Mouse (Mus musculus) spleen, postnatal 36 days (tissue): ENCODE results near the gene Ppp4c.
"Not testable (repeated sequence)": the region's sequence is repeated elsewhere in the genome, so short reads cannot be mapped to it uniquely, and the experiment has no call there.

Experiments
- DNase-seq, 2 experiments: peaks; one replicate each; pipeline ENCODE4 v3.0.0; 2022; ENCODE audit warnings: low spot score in 2 of 2, mixed read lengths in 1 of 2

Ppp4c gene

DNA sequence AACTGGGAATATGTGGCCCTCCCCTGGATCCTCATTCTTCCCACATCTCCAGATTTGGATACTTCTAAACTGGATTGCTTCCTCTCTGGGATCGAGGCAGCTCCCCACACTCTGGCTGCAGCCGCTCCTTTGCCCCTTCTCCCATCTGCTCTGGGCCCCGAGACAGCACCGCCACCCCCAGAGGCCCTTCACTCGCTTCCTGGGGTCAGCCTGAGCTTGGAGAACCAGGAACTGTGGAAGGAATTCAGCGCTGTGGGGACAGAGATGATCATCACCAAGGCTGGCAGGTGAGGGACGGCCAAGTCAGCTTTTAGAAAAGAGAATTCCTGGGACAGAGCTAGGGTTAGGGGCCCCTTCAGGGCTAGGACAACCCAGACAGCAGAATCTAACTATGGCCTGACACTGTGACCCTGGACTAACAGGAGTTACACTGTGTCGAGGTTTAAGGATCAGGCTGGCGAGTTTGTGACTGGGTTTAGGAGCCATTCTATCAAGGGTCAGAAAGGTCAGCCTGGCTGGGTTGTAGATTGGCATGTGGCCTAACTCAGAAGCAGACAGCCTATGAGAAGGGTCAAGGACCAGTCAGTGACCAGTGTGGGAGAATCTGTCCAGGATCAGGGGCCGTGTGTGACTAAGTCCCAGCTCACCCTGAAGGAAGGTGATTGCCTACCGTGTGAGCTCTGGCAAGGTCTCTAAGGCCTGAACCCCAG is 10.5 kb downstream of the Ppp4c start:
- DNase-seq: no peak

DNA sequence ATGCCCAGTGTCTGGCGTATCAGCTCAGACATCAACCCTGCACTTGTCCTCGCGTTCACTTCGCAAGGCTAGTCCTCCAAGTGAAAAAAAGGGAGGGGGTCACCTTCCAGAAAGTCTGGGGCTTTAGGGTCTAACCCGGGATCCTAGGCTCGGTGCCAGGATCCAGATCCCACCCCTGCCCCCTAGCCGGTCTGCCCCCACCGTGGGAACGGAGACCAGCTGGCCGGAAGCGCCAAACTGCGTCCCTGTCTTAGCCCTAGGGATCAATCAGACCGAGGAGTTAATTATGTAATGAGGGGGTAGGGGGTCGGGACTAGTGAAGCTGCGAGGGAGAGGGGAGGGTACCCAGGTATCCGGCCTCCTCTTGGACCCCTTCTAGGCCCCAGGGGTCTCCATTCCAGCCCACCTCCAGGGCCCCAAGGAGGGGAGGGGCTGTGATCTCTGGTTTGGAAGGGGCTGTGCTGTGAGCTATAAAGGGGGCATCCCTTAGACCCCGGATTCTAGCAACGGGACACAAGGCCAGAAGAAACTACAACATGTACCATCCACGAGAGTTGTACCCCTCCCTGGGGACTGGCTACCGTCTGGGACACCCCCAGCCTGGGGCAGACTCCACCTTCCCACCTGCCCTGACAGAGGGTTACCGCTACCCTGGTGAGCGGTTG is 11.2 kb downstream of the Ppp4c start, which contains the start of gene Tbx6:
TSS of gene Tbx6 (plus strand) at position 513 of the 665 bp plus-strand sequence.
- no peak for DNase-seq

DNA sequence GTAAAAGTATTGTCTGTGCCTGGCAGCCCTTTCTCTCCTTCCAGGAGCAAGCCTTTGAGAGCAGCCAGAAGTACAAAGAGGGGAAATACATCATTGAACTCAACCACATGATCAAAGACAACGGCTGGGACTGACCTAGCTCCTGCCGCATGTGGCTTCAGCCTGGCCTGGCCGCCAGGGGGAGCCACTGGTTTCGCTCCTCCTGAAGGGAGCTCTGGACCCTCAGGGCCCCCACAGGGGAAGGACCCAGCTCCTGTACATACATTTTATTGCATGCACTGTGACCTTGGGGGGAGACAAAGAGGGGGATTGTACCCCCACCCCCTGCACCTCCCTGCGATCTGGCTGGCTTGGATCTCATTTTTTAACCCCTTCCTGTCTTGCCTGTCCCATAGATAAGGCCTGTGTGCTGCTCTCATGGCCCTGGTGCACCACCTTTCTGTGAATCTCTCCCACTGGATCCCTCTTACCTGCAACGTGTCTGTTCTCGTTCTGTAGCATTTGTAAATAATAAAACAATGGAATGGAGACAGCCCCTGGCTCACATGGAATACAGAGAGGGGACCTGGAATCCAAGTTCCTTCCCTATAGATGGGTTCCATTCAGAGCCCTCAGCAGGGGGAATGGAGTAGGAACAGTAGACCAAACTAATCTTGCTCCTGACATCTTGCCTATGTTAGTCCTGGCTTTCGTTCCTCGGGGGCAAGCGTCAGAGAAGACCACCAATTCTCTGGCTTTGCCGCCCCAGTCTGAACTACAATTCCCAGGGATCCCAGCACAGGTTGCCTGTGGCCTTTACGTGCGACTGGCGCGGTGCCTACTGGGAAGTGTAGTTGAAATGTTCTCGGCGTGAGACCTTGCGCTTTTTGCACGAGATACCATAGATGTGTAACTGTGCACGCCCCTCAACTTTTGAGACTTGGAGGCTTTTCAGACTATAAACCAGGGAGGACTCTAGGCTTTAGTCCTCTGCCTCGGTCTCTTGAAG is 12.0 kb downstream of the Ppp4c start:
- DNase-seq: peak; percentile 79 to 84

DNA sequence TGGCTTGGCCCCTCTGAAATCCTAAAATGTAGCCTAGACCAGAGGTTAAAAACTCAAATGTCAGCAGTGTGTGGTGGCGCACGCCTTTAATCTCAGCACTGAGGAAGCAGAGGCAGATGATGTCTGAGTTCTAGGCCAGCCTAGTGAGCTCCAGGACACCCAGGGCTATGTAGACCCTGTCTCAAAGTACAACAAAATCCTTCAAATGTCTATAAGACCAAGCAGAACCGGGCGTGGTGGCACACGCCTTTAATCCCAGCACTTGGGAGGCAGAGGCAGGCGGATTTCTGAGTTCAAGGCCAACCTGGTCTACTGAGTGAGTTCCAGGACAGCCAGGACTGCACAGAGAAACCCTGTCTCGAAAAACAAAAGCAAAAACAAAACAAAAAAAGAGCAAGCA is 13.2 kb downstream of the Ppp4c start:
- DNase-seq: not testable (repeated sequence)

DNA sequence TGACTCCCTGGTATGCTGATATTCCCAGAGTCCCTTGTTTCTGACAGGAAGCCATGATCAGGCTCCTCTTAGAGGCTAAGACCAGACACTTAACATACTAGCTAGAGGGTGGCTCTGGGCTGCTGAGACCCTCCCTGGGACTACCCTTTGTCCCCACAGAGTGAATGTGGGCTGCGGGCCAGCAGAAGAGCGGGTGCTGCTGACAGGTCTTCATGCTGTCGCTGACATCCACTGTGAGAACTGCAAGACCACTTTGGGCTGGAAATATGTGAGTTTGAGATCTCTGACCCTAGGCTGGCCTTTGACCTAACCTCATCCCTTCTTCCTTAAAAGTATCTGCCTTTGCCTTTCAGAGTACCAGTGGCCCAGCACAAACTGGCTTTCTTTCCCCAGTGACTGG is 14.1 kb downstream of the Ppp4c start:
- no peak for DNase-seq

DNA sequence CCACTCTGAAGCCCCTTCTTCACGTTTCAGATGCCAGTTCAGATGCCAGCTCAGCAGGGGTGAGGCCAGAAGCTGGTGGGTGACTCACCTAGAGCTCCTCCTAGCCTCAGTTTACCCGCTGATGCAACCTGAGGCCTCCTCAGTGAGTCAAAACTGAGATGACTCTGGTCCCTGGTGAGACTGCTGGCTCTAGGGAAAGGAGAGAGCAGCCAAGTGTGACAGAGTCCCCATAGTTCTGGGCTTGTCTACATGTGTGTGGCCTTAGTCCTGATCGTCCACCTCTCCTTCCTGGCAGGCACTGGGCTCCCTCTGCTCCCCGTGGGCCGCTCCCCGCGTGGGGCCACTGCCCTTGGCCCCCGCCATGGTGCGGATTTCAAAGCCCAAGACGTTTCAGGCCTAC is 14.8 kb downstream of the Ppp4c start:
- DNase-seq: peak in 1 of 2 experiments; percentile 38

DNA sequence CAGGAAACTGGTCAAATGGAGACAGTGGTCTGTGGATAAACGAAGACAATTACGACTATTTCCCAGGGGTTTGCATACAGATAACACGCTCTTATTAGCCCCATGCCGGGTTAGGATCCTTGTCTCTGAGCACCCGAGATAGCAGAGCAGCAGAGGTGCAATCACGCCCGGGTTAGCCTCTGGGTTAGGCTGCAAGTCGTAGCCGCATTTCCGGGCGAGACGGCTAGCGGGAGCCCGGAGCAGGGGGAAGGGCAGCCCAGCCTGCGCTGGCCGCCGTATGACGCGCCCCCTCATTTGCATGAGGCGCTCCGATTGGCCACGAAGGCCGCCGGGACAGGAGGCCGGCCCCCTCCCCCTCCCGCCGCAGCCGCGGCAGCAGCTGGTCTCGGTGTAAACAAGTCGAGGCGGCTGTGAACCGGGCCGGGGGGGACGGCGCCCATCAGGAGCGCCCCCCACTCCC is 15.7 kb downstream of the Ppp4c start, which contains the start of gene Ypel3:
TSS of gene Ypel3 (plus strand) at position 358 of the 460 bp plus-strand sequence.
- peak; percentile 97 to 98 for DNase-seq

DNA sequence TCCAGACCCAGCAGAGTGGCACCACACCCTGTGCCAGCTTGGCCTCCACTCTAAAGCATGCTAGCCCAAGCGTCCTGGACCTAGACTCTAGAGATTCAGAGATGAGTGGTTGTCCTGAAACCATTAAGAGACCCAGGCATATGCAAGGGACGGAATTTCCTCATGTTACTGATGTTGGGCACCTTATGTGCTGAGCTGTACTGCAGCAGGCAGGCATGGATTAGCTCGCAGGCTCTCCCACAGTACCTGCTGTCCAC is 16.4 kb downstream of the Ppp4c start:
- DNase-seq: no peak

DNA sequence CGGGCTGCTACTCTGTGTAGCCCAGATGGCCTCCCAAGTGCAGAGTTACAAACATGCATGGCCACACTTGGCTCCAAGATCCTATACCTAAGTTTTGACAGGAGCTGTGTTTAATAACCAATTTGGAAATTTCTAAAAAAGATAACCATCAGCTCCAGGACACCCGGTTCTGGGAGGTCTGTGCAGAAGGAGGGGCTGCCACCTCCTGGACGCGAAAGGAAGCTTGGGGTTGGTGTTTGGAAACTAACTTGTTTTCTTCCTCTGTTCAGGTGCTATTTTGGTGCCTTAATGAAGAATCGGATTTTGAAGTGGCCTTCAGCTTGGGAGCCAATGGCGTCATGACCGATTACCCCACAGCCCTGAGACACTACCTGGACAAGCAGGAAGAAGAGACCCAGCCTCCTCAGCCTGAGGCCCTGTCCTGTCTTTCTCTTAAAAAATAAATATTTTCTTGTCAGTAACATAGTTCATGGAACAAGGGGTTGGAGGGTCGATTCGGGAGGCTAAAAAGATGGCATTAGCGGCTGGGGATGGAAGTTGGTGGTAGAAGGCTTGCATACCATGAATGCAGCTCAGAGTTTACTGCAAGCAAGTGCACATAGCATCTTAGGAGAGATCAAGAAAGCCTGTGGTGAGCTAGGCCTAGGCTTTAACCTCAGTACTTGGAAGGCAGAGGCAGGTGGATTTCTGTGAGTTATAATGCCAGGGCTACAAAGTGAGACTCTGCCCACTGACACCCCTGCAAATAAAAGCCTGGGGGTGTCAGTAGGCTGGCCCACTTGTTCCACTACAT is 16.9 kb downstream of the Ppp4c start:
- DNase-seq: peak in 1 of 2 experiments; percentile 52

DNA sequence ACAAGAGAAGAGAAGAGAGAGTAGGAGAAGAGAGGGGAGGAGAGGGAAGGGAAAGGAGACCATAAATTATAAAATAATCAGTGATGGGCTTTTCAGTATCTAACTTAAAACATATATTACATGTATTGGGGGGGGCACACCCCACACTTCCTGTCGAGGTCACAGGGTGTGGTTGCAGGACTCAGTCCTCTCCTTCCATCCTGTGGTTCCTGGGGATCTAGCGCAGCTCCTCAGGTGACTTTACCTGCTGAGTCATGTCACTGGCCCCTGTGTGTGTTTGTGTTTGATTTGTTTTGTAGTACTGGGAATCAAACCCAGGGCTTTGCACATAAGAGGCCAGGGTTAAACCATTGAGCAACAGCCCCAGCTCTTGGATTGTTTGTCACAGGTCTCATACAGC is 17.8 kb downstream of the Ppp4c start:
- DNase-seq: no peak

DNA sequence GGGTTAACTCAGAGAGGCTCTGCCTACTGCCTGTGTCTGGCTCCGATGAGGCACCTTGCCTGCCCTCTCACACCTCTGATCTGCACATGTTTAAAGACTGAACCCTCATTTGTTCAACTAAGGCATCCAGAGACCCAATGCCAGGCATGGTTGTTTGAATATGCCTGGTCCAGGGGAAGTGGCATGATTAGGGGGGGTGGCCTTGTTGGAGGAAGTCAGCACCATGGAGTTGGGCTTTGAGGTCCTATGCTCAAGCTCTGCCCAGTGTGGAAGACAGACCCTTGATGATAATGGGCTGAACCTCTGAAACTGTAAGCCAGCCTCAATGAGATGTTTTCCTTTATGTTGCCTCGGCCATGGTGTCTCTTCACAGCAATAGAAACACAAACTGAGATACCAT is 18.9 kb downstream of the Ppp4c start:
- no peak for DNase-seq

DNA sequence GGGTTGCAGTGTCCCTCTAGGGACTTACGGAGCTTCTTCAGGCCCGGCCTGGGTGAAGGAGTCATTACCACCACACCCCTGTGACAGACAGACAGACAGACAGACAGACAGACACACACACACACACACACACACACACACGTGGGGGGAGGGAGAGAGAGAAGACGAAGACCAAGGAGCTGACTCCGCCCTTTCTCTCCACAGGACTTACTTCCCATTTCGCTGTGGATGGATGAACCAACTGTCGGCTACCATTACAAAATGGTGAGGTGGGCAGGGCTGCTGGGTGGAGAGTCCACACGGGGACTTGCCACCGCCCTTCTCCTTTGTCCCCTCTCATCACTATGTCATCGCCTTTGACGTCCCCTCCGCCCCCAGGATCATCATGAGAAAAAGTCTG is 21.5 kb downstream of the Ppp4c start:
- DNase-seq: no peak

DNA sequence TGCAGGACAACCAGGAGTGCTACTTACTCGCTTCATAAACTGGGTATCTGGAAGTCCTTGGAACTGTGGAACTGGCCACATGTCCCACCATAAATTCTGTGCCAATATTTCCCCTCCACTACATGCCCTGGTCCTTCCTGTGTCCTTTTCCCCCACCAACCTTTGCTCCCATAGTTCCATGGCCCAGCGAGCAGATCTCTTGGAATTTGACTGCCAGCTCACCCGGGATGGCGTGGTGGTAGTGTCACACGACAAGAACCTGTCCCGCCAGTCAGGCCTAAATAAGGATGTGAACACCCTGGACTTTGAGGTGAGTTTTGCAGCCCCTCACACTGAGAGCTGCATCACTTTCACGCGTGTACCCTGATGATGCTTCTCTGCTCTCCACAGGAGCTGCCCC is 25.3 kb downstream of the Ppp4c start:
- DNase-seq: no peak

DNA sequence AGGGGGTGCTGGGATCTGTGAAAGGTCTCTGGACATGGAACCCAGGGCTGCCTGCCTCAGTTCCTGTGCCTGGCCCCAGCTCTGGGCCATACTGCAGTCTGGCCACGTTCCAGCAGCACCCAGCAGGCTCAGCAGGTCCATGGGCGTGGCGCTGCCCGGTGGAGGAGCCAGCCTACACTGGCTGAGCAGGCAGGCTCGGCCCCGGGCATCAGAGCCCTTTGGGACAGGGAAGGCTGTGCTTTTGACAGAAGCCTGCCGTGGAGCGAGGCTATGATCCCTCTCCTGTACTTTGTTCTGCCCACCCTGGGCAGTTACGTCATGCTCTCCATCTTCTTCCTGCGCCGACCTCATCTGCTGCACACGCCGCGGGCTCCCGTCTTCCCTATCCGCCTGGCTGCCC is 26.1 kb downstream of the Ppp4c start, which contains the start of gene Gdpd3:
TSS of gene Gdpd3 (plus strand) at position 134 of the 400 bp plus-strand sequence.
- DNase-seq: peak in 1 of 2 experiments; percentile 45

DNA sequence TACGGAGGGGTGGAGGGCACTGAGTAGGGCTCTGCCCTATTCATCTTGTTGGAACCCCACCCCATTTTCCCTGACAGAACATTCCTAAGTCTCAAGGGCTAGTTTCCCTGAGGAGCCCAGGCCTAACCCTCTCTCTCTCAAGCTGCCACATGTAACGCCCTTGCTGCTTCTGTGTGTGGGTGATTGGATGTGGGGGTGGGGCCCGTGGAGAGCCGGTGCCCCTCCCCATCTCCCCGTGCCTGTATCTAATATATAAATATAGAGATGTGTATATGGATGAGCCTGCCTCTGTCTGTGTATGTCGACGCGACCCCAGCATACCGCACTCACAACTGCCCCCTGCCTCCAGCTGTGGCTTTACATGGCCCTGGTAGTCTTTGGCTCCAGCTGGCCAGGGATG is 26.8 kb downstream of the Ppp4c start:
- no peak for DNase-seq

DNA sequence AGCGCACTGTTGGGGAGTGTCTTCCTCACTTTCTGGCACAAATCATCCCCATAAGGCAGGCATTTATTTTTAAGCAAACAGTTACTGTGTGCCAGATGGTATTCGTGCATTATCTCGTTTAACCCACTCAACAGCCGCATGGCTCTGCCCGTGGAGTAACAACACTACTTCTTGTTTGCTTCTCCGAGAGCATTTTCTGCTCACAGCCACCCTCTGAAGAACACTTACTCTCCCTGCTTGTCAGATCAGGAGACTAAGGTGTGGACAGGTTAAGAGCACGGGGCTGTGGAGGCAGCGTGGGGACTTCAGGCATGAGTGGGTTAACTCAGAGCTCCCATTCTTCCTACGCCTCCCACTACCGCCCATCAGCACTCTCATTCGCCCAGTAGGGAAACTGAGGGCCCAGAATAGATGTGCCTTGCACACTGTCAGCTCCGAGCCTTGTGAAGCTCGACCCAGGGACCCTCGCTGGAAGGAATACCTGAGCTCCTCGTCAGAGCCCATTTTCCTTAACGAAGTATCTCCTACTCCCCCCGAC is 29.8 kb downstream of the Ppp4c start:
- DNase-seq: no peak

DNA sequence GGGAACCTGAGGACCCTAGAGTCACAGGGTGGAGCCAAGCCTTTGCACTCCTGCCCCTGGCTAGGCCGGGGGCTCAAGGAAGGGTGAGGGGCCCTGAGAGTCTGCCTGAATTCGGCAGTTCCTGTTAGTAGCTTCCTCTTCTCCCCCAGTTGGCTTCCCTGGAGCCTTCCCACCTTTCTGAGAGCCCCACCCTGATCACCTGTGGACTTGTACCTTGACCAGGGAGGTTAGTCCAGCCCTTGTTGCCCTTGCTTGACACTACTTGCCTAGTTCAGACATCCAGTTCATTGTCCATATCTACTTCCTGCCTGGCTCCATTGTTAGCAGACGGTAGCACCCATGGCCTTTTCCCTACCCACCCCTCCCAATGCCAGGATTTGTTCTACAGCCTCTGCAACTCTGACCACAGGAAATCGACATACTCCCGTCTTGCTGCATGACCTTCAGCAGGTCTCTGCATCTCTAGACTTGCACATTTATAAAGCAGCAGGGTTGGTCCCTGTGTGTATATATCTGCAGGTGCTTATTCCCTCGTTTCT is 30.7 kb downstream of the Ppp4c start:
- DNase-seq: no peak

DNA sequence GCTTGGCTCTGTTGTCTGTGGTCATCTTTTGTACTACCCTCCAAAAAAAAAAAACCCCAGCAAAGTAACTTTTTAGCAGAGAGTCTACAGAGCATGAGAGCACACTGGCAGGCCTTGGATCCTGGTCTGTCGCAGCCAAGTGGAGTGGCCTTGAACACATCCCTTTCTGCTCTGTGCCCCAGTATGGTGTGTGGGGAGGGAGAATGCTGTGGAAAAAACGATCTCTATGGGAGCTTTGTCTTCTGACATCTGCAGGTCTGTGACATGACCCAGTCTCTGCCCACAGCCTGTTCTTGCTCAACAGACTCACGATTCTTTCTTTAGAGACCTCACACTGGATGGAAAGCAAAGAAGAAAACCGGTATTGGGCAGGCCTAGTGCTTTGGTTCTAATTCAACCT is 31.3 kb downstream of the Ppp4c start:
- no peak for DNase-seq

DNA sequence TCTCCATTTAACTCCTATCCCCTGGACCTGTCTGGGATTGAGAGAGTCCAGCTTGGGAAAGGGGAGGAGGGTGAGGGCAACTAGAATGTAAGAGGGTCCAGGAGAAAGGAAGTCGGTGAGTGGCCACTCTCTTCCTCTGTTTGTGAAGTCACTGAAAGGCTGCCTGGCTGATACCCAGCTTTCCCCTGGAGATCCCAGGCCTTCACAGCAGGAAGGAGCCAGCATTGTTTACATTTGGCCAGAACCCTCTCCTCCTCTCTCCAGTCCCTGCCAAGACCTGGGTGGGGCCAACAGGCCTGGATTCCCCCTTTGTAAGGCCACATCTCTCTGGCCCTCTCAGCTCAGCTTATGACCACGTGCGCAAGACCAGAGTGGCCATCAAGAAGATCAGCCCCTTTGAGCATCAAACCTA is 31.9 kb downstream of the Ppp4c start:
- peak in 1 of 2 experiments; percentile 39 for DNase-seq

DNA sequence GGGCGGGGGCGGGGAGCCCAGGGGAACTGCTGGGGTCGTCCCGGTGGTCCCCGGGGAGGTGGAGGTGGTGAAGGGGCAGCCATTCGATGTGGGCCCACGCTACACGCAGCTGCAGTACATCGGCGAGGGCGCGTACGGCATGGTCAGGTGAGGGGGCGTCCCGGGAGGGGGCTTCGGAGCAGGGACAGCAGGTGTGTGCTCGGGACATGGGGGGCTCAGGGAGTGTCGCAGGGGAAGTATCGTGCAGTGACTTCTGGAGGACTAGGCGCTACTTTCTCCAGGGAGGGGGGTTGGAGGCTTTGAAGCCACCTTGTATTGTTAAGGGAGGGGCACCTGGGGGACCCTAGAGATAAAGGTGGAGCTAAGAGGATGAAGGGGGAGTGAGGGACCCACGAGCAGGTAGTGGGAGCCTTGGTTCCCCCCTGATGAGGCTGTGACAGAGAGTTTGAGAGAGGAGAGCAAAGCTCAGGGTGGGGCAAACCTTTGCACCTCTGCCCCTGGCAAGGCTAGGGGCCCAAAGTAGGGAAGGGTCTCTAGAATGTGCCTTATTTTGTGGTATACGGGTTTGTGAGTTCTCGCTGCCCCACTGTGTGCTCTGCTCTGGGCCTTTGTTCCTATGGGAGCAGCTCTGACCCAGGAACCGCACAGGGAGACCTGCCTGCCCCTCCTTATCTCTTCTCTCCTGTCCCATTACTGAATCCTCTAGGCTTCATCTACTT is 32.5 kb downstream of the Ppp4c start:
- DNase-seq: no peak
